Mouse (Mus musculus) Muller cell, postnatal 12 days (primary cell): Measurements from ENCODE around the gene Gm21776.
"Not testable (repeated sequence)": the region's sequence is repeated elsewhere in the genome, so short reads cannot be mapped to it uniquely, and the experiment has no call there.

Experiments used
- DNase-seq: peaks from one replicate; pipeline ENCODE4 v3.0.0-alpha.2; 2015; ENCODE audit errors: inconsistent ontology term

Gm21776 gene

GRCm38 (mm10) chrY:76378362-76378761 lies at the start of gene Gm21776:
Gm21776 (plus strand) TSS chrY:76378662.
- not testable (repeated sequence) for DNase-seq
